Mouse (Mus musculus) midbrain, embryonic 11.5 days (tissue): ENCODE results near the gene Hfm1. TPM values are rescaled to one million over a fixed set of nuclear protein-coding genes. Genes with fewer than 3 reads are reported as not detected.

Experiments
- ATAC-seq: fragments of 200-750 bp; cut with Nextera tagmentation; 2 replicates; pipeline ENCODE4 v1.8.0; 2017; ENCODE audit warnings: moderate TSS enrichment, moderate library complexity; ENCODE audit not compliant: low FRiP score
- DNase-seq: peaks from one replicate; pipeline ENCODE4 v3.0.0; 2015; ENCODE audit warnings: low spot score; ENCODE audit errors: missing footprints
- H3K27ac ChIP-seq: fragments of 300-500 bp; sonication (generic); 2 replicates; pipeline ENCODE4 v1.5.1; 2014; ENCODE audit warnings: low read depth, low read length
- H3K27me3 ChIP-seq: fragments of 300-500 bp; sonication (generic); 2 replicates; pipeline ENCODE4 v1.6.1; 2014; ENCODE audit warnings: mild to moderate bottlenecking, low read length, moderate library complexity, mixed read lengths; ENCODE audit not compliant: control insufficient read depth, insufficient read depth
- H3K36me3 ChIP-seq: fragments of 300-500 bp; sonication (generic); 2 replicates; pipeline ENCODE4 v1.6.1; 2014; ENCODE audit warnings: mild to moderate bottlenecking, low read length, moderate library complexity, mixed read lengths; ENCODE audit not compliant: control insufficient read depth, insufficient read depth
- H3K4me1 ChIP-seq: fragments of 300-500 bp; sonication (generic); 2 replicates; pipeline ENCODE4 v1.6.1; 2014; ENCODE audit warnings: low read length; ENCODE audit not compliant: control insufficient read depth, insufficient read depth
- H3K4me2 ChIP-seq: fragments of 300-500 bp; sonication (generic); 2 replicates; pipeline ENCODE4 v1.6.1; 2014; ENCODE audit warnings: mild to moderate bottlenecking, moderate library complexity
- H3K4me3 ChIP-seq: fragments of 300-500 bp; sonication (generic); 2 replicates; pipeline ENCODE4 v1.5.1; 2014; ENCODE audit warnings: low read depth, low read length
- H3K9ac ChIP-seq: fragments of 300-500 bp; sonication (generic); 2 replicates; pipeline ENCODE4 v1.6.1; 2014; ENCODE audit warnings: low read length
- H3K9me3 ChIP-seq: fragments of 300-500 bp; sonication (generic); 2 replicates; pipeline ENCODE4 v1.6.1; 2016; ENCODE audit warnings: low read length; ENCODE audit not compliant: control insufficient read depth
- WGBS: fragments of 180-500 bp; shearing (Covaris S2); extraction: QIAGEN DNeasy Blood & Tissue Kit; methylation state at CpG from one replicate; pipeline ENCODE4 v1.1.7; 2014; 5-methylcytosine and 5-hydroxymethylcytosine counted together
- polyA plus RNA-seq: library from polyadenylated mRNA; unstranded; fragments of >200 nt; fragmentation: Nextera tagmentation; extraction: Ambion mirVana; gene quantifications from 2 replicates; pipeline ENCODE4 v1.2.1, GENCODE M21; 2014

Gene Hfm1
- polyA plus RNA-seq, 1 experiment from 2014 or later: 5.4 TPM

- no peak for ATAC-seq
- no peaks in the 10 kb centered on the region for H3K36me3 ChIP-seq
- DNase-seq: peak; percentile 86
- H3K4me1 ChIP-seq: peaks cover 7% of the 10 kb centered on the region
- H3K4me2 ChIP-seq: no peak overlapping the region
- H3K9ac ChIP-seq: no peak overlapping the region
- 65% methylated on average over 8 of the region's 8 CpGs for WGBS
- no peak overlapping the region for H3K27ac ChIP-seq
- no peaks in the 10 kb centered on the region for H3K9me3 ChIP-seq
- H3K4me3 ChIP-seq: no peak overlapping the region
- H3K27me3 ChIP-seq: no peaks in the 10 kb centered on the region
Observed at GRCm38 (mm10) chr5:106826044-106826443, 100.1 kb downstream of the Hfm1 start.

DNA sequence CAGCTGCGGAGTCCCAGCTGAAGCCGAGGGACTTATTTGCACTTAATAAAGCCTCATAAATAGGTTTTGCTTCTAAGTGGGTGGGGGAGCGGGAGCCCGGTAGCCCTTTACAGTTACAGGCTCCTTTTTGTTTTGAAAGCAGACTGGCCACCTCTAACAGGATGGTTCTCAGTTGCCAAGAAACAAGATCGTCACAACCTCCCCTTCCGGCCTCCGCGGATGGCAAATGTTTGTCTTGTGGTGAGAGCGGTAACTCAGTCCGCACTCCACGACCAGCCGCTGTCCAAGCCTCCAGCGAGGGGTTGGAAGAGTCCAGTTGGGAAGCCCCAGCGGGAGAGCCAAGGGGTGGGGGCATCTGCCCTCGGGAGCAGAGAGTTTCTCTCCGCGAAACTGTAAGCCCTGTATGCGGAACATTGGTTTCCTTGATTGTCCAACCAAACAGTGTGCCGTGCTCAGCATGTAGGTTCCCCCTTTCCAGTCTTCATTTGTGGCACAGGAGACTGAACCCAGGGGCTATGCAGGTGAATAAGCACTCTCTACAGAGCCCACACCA is 100.7 kb downstream of the Hfm1 start:
- Histone ChIP-seq H3K4me1 (peaks cover 7% of the 10 kb centered on the region), H3K4me2 (peak overlapping the region; percentile 66), H3K9ac (peak overlapping the region; percentile 50), H3K27me3 (no peaks in the 10 kb centered on the region), H3K36me3 (no peaks in the 10 kb centered on the region), H3K9me3 (no peaks in the 10 kb centered on the region), H3K4me3 (peak overlapping the region; percentile 21), H3K27ac (peak overlapping the region; percentile 60)
- DNase-seq (peak; percentile 93), ATAC-seq (peak; percentile 82)
- WGBS: 14% methylated on average over 19 of the region's 19 CpGs

GRCm38 (mm10) chr5:106824716-106825115 is 101.4 kb downstream of the Hfm1 start:
- H3K4me2 ChIP-seq: peak overlapping the region; percentile 66; the same call in 1 of the 2 replicates
- peaks cover 7% of the 10 kb centered on the region for H3K4me1 ChIP-seq
- H3K27me3 ChIP-seq: no peaks in the 10 kb centered on the region
- no peak for ATAC-seq
- peak; percentile 73 for DNase-seq
- WGBS: 89% methylated on average over 5 of the region's 5 CpGs
- H3K36me3 ChIP-seq: no peaks in the 10 kb centered on the region
- no peak overlapping the region for H3K27ac ChIP-seq
- no peaks in the 10 kb centered on the region for H3K9me3 ChIP-seq
- H3K4me3 ChIP-seq: no peak overlapping the region
- H3K9ac ChIP-seq: no peak overlapping the region

GRCm38 (mm10) chr5:106819630-106820029 is 106.5 kb downstream of the Hfm1 start:
- Histone ChIP-seq H3K9me3 (no peaks in the 10 kb centered on the region), H3K4me2 (no peak overlapping the region), H3K36me3 (no peaks in the 10 kb centered on the region), H3K4me3 (no peak overlapping the region), H3K4me1 (no peaks in the 10 kb centered on the region), H3K27ac (no peak overlapping the region), H3K9ac (no peak overlapping the region), H3K27me3 (no peaks in the 10 kb centered on the region; the same call in 1 of the 2 replicates)
- no peak for ATAC-seq
- DNase-seq: peak; percentile 62
- WGBS: 82% methylated on average over 8 of the region's 8 CpGs

DNA sequence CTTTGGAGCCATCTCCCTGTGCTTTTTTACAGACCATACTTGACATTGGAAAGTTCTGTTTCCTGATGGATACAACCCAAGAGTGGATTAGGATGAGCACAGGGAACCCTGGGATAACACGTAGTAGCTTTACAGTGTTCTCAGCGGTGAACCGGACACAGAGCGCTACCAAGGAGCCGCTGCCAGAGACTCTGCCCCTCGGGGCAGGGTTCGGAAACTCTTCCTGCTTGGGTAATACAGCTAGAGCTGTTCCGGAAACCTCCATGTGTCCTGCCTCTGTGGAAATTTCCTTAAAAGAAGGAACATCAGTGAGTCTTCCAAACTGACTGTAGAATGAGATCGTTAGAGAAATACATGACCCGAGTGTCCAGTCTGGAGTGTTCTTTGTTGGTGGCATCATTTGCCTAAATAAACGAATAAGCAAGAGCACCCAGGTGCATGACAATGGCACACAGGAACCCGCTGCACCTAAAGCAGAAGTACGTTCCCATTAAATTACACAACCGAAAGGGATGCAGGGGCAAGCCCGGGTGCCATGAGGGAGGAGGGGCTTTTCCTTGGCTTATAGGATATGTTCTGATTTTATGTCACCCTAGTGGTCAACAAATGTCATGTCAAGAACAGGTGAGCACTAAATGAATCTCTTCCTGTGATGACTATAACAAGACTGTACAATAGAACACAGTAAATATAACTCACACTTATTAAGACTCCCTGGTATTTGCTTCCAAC is 110.0 kb downstream of the Hfm1 start:
- Histone ChIP-seq H3K36me3 (no peaks in the 10 kb centered on the region), H3K9me3 (no peaks in the 10 kb centered on the region), H3K9ac (no peak overlapping the region), H3K4me1 (no peaks in the 10 kb centered on the region), H3K4me3 (0 out of 2 replicates have a peak overlapping the region, but pooled peaks have one; percentile 1), H3K27me3 (no peaks in the 10 kb centered on the region; the same call in 1 of the 2 replicates), H3K4me2 (peak overlapping the region; percentile 25; the same call in 1 of the 2 replicates), H3K27ac (no peak overlapping the region)
- DNase-seq (peak; percentile 69), ATAC-seq (no peak)
- WGBS: 57% methylated on average over 15 of the region's 15 CpGs

- Histone ChIP-seq H3K4me2 (no peak overlapping the region), H3K9ac (no peak overlapping the region), H3K36me3 (no peaks in the 10 kb centered on the region), H3K9me3 (no peaks in the 10 kb centered on the region), H3K4me1 (no peaks in the 10 kb centered on the region), H3K4me3 (no peak overlapping the region), H3K27ac (no peak overlapping the region), H3K27me3 (no peaks in the 10 kb centered on the region; the same call in 1 of the 2 replicates)
- no peak for ATAC-seq
- peak; percentile 71 for DNase-seq
- WGBS: 76% methylated on average over 6 of the region's 6 CpGs
Observed at GRCm38 (mm10) chr5:106814611-106815010, 111.5 kb downstream of the Hfm1 start.

DNA sequence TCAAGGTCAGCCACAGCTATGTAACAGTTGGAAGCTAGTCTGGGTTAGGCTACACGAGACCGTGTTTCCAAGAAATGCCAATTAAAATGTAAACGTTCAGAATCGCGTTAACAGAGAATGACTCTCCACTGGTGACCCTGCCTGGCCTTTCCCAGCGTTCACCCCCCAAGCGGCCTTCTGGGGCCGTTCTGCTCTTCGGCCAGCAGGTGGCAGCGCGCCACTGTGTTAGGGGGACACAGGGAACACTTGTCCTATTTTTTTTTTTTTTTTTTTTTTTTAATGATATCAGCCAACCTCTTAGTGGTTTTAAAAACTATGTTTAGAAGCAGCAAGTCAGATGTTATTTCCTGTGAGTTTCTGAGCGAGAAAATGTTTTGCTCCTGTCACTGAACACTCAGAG is 123.0 kb downstream of the Hfm1 start:
- Histone ChIP-seq H3K9me3 (no peaks in the 10 kb centered on the region), H3K4me3 (no peak overlapping the region), H3K27ac (no peak overlapping the region), H3K27me3 (no peaks in the 10 kb centered on the region; the same call in none of the 2 replicates), H3K9ac (no peak overlapping the region), H3K4me1 (no peaks in the 10 kb centered on the region), H3K36me3 (no peaks in the 10 kb centered on the region), H3K4me2 (no peak overlapping the region)
- DNase-seq (peak; percentile 94), ATAC-seq (0 out of 2 replicates have a peak, but pooled peaks have one; percentile 3)
- 3% methylated on average over 12 of the region's 12 CpGs for WGBS

DNA sequence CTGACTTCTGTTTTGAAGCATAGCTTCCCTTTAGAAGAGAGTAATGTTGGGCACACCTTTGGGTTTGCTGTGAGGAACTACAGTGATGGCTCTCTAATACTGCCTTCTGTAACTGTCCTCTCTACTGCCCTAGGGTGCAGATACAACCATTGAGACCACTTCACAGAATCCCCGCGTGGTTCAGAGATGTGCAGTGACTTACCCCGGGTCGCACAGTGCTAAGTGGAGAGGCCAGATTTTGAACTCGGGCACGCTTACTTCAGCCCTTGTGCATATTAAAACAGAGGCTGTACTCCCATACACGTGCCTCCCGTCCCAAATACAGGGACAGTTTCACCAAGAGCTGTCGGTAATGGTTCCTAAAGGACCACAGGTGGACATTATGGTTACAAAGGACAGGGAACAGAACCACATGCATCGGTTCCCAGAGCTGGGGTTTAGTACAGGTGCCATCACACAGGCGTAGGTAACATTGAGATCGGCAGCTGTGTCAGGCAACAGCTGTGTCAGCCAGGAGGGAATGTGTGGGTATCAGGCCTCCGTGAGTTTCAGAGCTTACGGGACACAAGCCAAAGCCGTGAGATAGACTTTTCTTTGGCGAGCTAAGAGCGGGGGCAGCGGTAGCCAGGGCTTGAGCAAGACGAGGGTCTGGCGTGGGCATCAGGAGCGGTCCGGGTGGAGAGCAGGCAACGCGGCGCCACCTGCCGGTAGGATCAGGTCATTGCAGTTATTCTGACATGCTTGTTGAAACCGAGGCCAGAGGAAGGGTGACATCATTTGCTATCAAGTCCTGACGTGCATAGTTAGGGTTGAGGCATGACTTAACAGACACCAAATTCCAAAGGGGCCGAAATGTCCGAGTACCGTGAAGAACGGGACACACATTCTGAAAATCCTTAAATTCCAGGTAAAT is 124.0 kb downstream of the Hfm1 start:
- H3K27ac ChIP-seq: no peak overlapping the region
- peak overlapping the region; percentile 44 for H3K4me2 ChIP-seq
- H3K9ac ChIP-seq: no peak overlapping the region
- no peaks in the 10 kb centered on the region for H3K36me3 ChIP-seq
- 7% methylated on average over 32 of the region's 32 CpGs for WGBS
- H3K9me3 ChIP-seq: no peaks in the 10 kb centered on the region
- H3K27me3 ChIP-seq: no peaks in the 10 kb centered on the region; the same call in none of the 2 replicates
- DNase-seq: peak; percentile 99
- peak overlapping the region; percentile 6; the same call in 1 of the 2 replicates for H3K4me3 ChIP-seq
- peak; percentile 80 for ATAC-seq
- no peaks in the 10 kb centered on the region for H3K4me1 ChIP-seq
